Mouse (Mus musculus) megakaryocyte progenitor cell, adult 5-6 weeks (primary cell): ENCODE data around the gene Pdk3. TPM values are rescaled to one million over a fixed set of nuclear protein-coding genes. Genes with fewer than 3 reads are reported as not detected.

Experiments
- ATAC-seq: replicated peaks from 2 replicates; pipeline ENCODE4 v1.8.0; 2016; ENCODE audit warnings: mild to moderate bottlenecking, moderate TSS enrichment, inconsistent platforms; ENCODE audit not compliant: poor library complexity
- total RNA-seq, 2 experiments: library from RNA; stranded (forward) in 1 of 2; stranded (reverse) in 1 of 2; fragments of 157-497, 149-512 nt in 1 of 2; fragments of 200-1000 nt in 1 of 2; gene quantifications; 2 replicates each; pipeline versions ENCODE4 v1.2.3 to v1.2.4; 2015 to 2017

Pdk3 gene
- 90.5 and 95.2 TPM in 2 replicates for total RNA-seq (2015)
- total RNA-seq (2017), result 47.6 and 59.3 TPM in 2 replicates

GRCm38 (mm10) chrX:93831561-93832336 lies at the start of gene Pdk3:
Gene Pdk3 (minus strand): TSS chrX:93832201.
- ATAC-seq, result peak; percentile 97

- ATAC-seq, result peak; percentile 83
Observed at GRCm38 (mm10) chrX:93877634-93878016, 45.6 kb upstream of the Pdk3 start.

- no peak for ATAC-seq
Observed at GRCm38 (mm10) chrX:93876981-93877633, 45.1 kb upstream of the Pdk3 start.

- ATAC-seq, result peak; percentile 81
Observed at GRCm38 (mm10) chrX:93863393-93863792, 31.4 kb upstream of the Pdk3 start.

- peak; percentile 73 for ATAC-seq
Observed at GRCm38 (mm10) chrX:93862525-93863086, 30.6 kb upstream of the Pdk3 start.

GRCm38 (mm10) chrX:93857756-93858155 lies 25.8 kb upstream of the Pdk3 start:
- ATAC-seq, result no peak

GRCm38 (mm10) chrX:93832337-93832884 lies 410 bp upstream of the Pdk3 start:
- ATAC-seq, result peak; percentile 3; the same call in 1 of the 2 replicates

- ATAC-seq, result no peak
Observed at GRCm38 (mm10) chrX:93825787-93826186, 6.2 kb downstream of the Pdk3 start.

- no peak for ATAC-seq
Observed at GRCm38 (mm10) chrX:93808040-93808439, 24.0 kb downstream of the Pdk3 start.

GRCm38 (mm10) chrX:93793168-93793567 lies 38.8 kb downstream of the Pdk3 start:
- peak; percentile 87 for ATAC-seq

- peak; percentile 69 for ATAC-seq
Observed at GRCm38 (mm10) chrX:93789562-93789961, 42.4 kb downstream of the Pdk3 start.

GRCm38 (mm10) chrX:93760770-93761169 lies 71.2 kb downstream of the Pdk3 start:
- ATAC-seq, result no peak

GRCm38 (mm10) chrX:93756867-93757455 lies 75.0 kb downstream of the Pdk3 start:
- peak; percentile 50; the same call in 1 of the 2 replicates for ATAC-seq

- no peak for ATAC-seq
Observed at GRCm38 (mm10) chrX:93755210-93755842, 76.7 kb downstream of the Pdk3 start.

- ATAC-seq, result peak; percentile 89
Observed at GRCm38 (mm10) chrX:93750566-93750965, 81.4 kb downstream of the Pdk3 start.

- peak; percentile 43 for ATAC-seq
Observed at GRCm38 (mm10) chrX:93749165-93749564, 82.8 kb downstream of the Pdk3 start.

GRCm38 (mm10) chrX:93732975-93733748 lies 98.8 kb downstream of the Pdk3 start:
- ATAC-seq, result no peak

GRCm38 (mm10) chrX:93732407-93732806 lies 99.6 kb downstream of the Pdk3 start:
- no peak for ATAC-seq

- no peak for ATAC-seq
Observed at GRCm38 (mm10) chrX:93730854-93731253, 101.1 kb downstream of the Pdk3 start.

- no peak for ATAC-seq
Observed at GRCm38 (mm10) chrX:93729529-93729928, 102.5 kb downstream of the Pdk3 start.
